In the genomic region with DNA sequence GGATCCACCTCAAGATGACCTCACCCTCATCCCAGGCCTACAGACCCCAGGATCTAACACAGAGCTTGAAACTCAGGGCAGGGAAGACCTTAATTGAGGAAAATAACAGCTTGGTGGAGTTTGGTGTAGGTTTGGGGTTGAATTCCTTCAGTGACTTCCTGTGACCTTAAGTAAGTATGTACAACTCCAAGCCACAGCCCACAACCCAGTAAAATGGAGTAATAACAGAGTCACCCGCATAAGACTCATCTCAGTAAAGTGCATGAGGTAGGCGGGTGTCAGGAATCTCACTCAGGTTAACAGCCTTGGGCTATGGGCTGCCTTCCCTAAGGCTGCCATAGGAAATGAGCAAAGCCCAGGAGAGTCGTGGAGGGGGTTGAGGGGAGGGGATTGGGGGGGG, we compare ENCODE assay signal across 23 mouse cellular contexts. TPM values are rescaled to one million over a fixed set of nuclear protein-coding genes. Genes with fewer than 3 reads are reported as not detected.
DNase-seq lines count a peak whose midpoint lies in the region; ATAC-seq lines count a peak whose summit lies in the region.
"Had no signal": no experiment of that assay in that cellular context is flagged by ENCODE, and none has a peak within 500 bp of the region (broad histone marks: within the 10 kb centered on the region; RNA-seq: fewer than 3 reads in every experiment).

No protein-coding gene starts in this region.

- H3K79me2 ChIP-seq in macrophage (ENCODE audit: inconsistent target), result peaks cover 73% of the 10 kb centered on the region; the same call in 1 of the 2 replicates

- 0% methylated on average over 1 of the region's 3 CpGs for WGBS in macrophage (ENCODE audit: missing documents)

- 0 out of 2 replicates have a peak, but pooled peaks have one; percentile 34 for ATAC-seq in common myeloid progenitor, adult 5-6 weeks (replicated peaks; ENCODE audit: low read depth, poor library complexity, severe bottlenecking)
- ATAC-seq: forebrain, embryonic 15.5 days; intestine, embryonic 15.5 days had no signal

- DNase-seq in 3T3-L1 (ENCODE audit: low read depth, low spot score) (peak; percentile 55), 416B (ENCODE audit: low read depth) (peak; percentile 66)
- DNase-seq in left cerebral cortex, postnatal 14 days (ENCODE audit: low spot score in 2 of 2), result no peak
- DNase-seq in embryo, embryonic 10 days (ENCODE audit: low spot score), result no peak
- DNase-seq in heart, adult 18-20 months, result no peak
- DNase-seq: adrenal gland, adult 2 months; adrenal gland, postnatal 14 days; B cell, adult 2 months; cerebellum, adult 11-12 months; cerebellum, adult 8-10 months; cerebellum, postnatal 14 days; gastrocnemius, postnatal 25 days; kidney, adult 11 months had no signal

- intact Hi-C loops in left cerebral cortex, postnatal 14 days (cut with DNase I), result no loop called here

- no peak overlapping the region for H3K4me3 ChIP-seq in macrophage (ENCODE audit: inconsistent target)
- H3K4me3 ChIP-seq: embryonic facial prominence, embryonic 12.5 days; erythroblast, embryonic 14.5 days; forebrain, embryonic 12.5 days; forebrain, embryonic 15.5 days; hindbrain, embryonic 12.5 days; hindbrain, embryonic 15.5 days; intestine, embryonic 15.5 days had no signal

- no peaks in the 10 kb centered on the region for H3K36me3 ChIP-seq in macrophage (ENCODE audit: inconsistent target)
- H3K36me3 ChIP-seq: embryonic facial prominence, embryonic 12.5 days; forebrain, embryonic 12.5 days; forebrain, embryonic 15.5 days; hindbrain, embryonic 12.5 days; hindbrain, embryonic 15.5 days; intestine, embryonic 15.5 days had no signal

- peak overlapping the region; percentile 5; the same call in 1 of the 2 replicates for H3K27ac ChIP-seq in macrophage
- H3K27ac ChIP-seq: embryonic facial prominence, embryonic 12.5 days; forebrain, embryonic 12.5 days; forebrain, embryonic 15.5 days; hindbrain, embryonic 12.5 days; hindbrain, embryonic 15.5 days; intestine, embryonic 15.5 days had no signal

RNA-seq across cellular contexts. Expression of a gene that starts 24.9 kb away (rescaled TPM):
- 61.4 and 71.9 TPM in 2 replicates for total RNA-seq in common myeloid progenitor, adult 5-6 weeks (2017)
- total RNA-seq in macrophage (2018; cell fraction: chromatin; rRNA removed), result 100 to 1,000 TPM in 25 of 26 experiments, 10 to 100 TPM in 1; 97.6 to 393 (median 163) TPM
- 10 to 100 TPM; 38.9 to 83.3 (median 53.5) TPM for total RNA-seq in macrophage (2018; cell fraction: cytosol; rRNA removed)
- total RNA-seq in macrophage (2018; cell fraction: nucleus; rRNA removed), result 100 to 1,000 TPM in 14 of 26 experiments, 10 to 100 TPM in 12; 53.9 to 268 (median 112) TPM
- polyA plus RNA-seq in macrophage (2018), result 25.7 to 58.4 TPM (median 48.9 TPM) in 3 replicates
- 1 to 10 TPM; 2.4 to 2.7 TPM for total RNA-seq in left cerebral cortex, postnatal 14 days (2021)
- total RNA-seq in heart, adult 18-20 months (2021), result 10 to 100 TPM; 29.4 to 30.3 TPM

RNA-seq across cellular contexts. Expression of a gene that starts 31.1 kb away (rescaled TPM):
- 0.27 and 0.39 TPM in 2 replicates for total RNA-seq in common myeloid progenitor, adult 5-6 weeks (2017)
- total RNA-seq in macrophage (2018; cell fraction: chromatin; rRNA removed), result 100 to 1,000 TPM in 1 of 26 experiments, 10 to 100 TPM in 9, 1 to 10 TPM in 16; 1.3 to 159 (median 5.1) TPM
- 10 to 100 TPM in 4 of 26 experiments, 1 to 10 TPM in 18, under 1 TPM in 4; 0.51 to 54.5 (median 2.6) TPM for total RNA-seq in macrophage (2018; cell fraction: cytosol; rRNA removed)
- 100 to 1,000 TPM in 2 of 26 experiments, 10 to 100 TPM in 10, 1 to 10 TPM in 12, under 1 TPM in 2; 0.89 to 189 (median 6.5) TPM for total RNA-seq in macrophage (2018; cell fraction: nucleus; rRNA removed)
- polyA plus RNA-seq in macrophage (2018), result 0.10 to 1.4 TPM (median 0.29 TPM) in 3 replicates
- total RNA-seq in left cerebral cortex, postnatal 14 days (2021), result 10 to 100 TPM in 1 of 2 experiments, 1 to 10 TPM in 1; 6.7 to 11.1 TPM
- 100 to 1,000 TPM; 120 to 131 TPM for total RNA-seq in heart, adult 18-20 months (2021)

RNA-seq across cellular contexts. Expression of a gene that starts 33.0 kb away (rescaled TPM):
- 0.23 and 1.6 TPM in 2 replicates for total RNA-seq in common myeloid progenitor, adult 5-6 weeks (2017)
- total RNA-seq in macrophage (2018; cell fraction: chromatin; rRNA removed), result 100 to 1,000 TPM in 8 of 26 experiments, 10 to 100 TPM in 18; 28.5 to 164 (median 75.8) TPM
- total RNA-seq in macrophage (2018; cell fraction: cytosol; rRNA removed), result 10 to 100 TPM in 12 of 26 experiments, 1 to 10 TPM in 14; 3.4 to 23.5 (median 9.3) TPM
- 10 to 100 TPM in 25 of 26 experiments, 1 to 10 TPM in 1; 4.9 to 86.6 (median 40.1) TPM for total RNA-seq in macrophage (2018; cell fraction: nucleus; rRNA removed)
- polyA plus RNA-seq in macrophage (2018), result 2.1 to 32.2 TPM (median 15.3 TPM) in 3 replicates
- 100 to 1,000 TPM; 165 to 173 TPM for total RNA-seq in left cerebral cortex, postnatal 14 days (2021)
- 10 to 100 TPM; 10.8 to 11.0 TPM for total RNA-seq in heart, adult 18-20 months (2021)
- polyA plus RNA-seq: erythroblast, embryonic 14.5 days; G1E had no signal

Comparison
In these comparisons a context has a peak if more than half of its experiments do, and no peak if none do; other contexts are left out.
1. DNase-seq: peak in 3T3-L1 (single experiment) and 416B (single experiment); none in left cerebral cortex, postnatal 14 days (0 of 2), embryo, embryonic 10 days (single experiment) and heart, adult 18-20 months (0 of 2).
2. RNA of a gene that starts 24.9 kb away (total RNA-seq): 61.4 to 71.9 TPM in common myeloid progenitor, adult 5-6 weeks and 29.4 to 30.3 TPM in heart, adult 18-20 months; 2.4 to 2.7 TPM in left cerebral cortex, postnatal 14 days; every median in the first group is over 4 times any median in the second.
3. RNA of a gene that starts 31.1 kb away (total RNA-seq): 120 to 131 TPM in heart, adult 18-20 months; 6.7 to 11.1 TPM in left cerebral cortex, postnatal 14 days and 0.27 to 0.39 TPM in common myeloid progenitor, adult 5-6 weeks; every median in the first group is over 4 times any median in the second.
4. RNA of a gene that starts 33.0 kb away (total RNA-seq): 165 to 173 TPM in left cerebral cortex, postnatal 14 days; 10.8 to 11.0 TPM in heart, adult 18-20 months and 0.23 to 1.6 TPM in common myeloid progenitor, adult 5-6 weeks; every median in the first group is over 10 times any median in the second.